Mouse (Mus musculus) neural tube, embryonic 13.5 days (tissue): ENCODE measurements at regions not wholly inside any gene's neighbourhood (a gene's known extent, or its start where the extent isn't known, plus 50 kb on each side); places are given as distances from the start of the nearest gene placed in this dataset.

Experiments used
- ATAC-seq: fragments of 200-750 bp; cut with Nextera tagmentation; 2 replicates; pipeline ENCODE4 v1.8.0; 2017; ENCODE audit warnings: low read depth, mild to moderate bottlenecking, moderate TSS enrichment, moderate library complexity
- H3K27ac ChIP-seq: fragments of 300-500 bp; sonication (generic); replicated peaks from 2 replicates; pipeline ENCODE4 v1.5.1; 2015; ENCODE audit warnings: moderate library complexity, mild to moderate bottlenecking, inconsistent platforms
- H3K27me3 ChIP-seq: fragments of 300-500 bp; sonication (generic); 2 replicates; pipeline ENCODE4 v1.6.1; 2015; ENCODE audit warnings: mild to moderate bottlenecking, inconsistent platforms
- H3K36me3 ChIP-seq: fragments of 300-500 bp; sonication (generic); 2 replicates; pipeline ENCODE4 v1.6.1; 2015; ENCODE audit warnings: mild to moderate bottlenecking, inconsistent platforms
- H3K4me1 ChIP-seq: fragments of 300-500 bp; sonication (generic); replicated peaks from 2 replicates; pipeline ENCODE4 v1.6.1; 2015; ENCODE audit warnings: inconsistent platforms
- H3K4me2 ChIP-seq: fragments of 300-500 bp; sonication (generic); 2 replicates; pipeline ENCODE4 v1.6.1; 2015; ENCODE audit warnings: inconsistent platforms, mild to moderate bottlenecking, moderate library complexity
- H3K4me3 ChIP-seq: fragments of 300-500 bp; sonication (generic); 2 replicates; pipeline ENCODE4 v1.5.1; 2015; ENCODE audit warnings: mild to moderate bottlenecking, inconsistent platforms
- H3K9ac ChIP-seq: fragments of 300-500 bp; sonication (generic); 2 replicates; pipeline ENCODE4 v1.6.1; 2015; ENCODE audit warnings: moderate library complexity, mild to moderate bottlenecking, inconsistent platforms
- H3K9me3 ChIP-seq: fragments of 300-500 bp; sonication (generic); 2 replicates; pipeline ENCODE4 v1.6.1; 2016; ENCODE audit warnings: inconsistent platforms
- WGBS: fragments of 180-500 bp; shearing (Covaris S2); methylation state at CpG from one replicate; pipeline ENCODE4 v1.1.7; 2015; 5-methylcytosine and 5-hydroxymethylcytosine counted together

DNA sequence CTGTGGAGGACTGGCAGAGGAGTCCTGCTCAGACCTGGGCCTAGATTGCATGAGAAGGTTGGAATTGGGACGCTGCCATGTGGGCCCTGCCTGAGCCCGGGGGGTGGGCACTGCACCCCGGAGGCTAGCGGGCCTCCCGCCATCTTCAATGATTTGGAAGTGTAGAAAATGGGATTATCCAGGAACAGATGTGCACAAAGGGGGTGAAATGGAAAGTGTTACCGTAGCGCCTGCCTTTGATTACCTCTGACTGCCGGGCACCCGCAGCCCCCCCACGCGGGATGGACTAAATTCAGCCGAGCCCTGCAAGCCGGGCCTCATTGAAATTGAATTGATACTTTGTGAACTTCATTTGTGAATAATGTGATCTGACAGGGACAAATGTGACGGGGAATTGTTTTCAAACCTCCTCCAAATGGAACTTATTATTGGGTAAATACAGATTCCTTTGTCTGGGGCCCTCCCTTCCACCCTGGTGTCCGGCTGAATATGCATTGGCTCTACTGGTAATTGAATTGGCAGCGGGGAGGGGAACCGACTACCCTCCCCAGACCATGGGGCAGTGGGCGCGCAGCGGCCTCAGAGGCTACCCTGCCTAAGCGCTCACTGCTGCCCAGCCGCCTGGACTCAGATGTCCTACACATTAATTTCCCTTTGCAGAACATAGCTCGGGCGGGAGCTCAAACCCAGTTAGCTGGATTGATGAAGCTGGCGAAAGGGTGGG is 77.9 kb upstream of the Nkx1-1 start:
- no peak overlapping the region for H3K27ac ChIP-seq
- peak overlapping the region; percentile 22 for H3K9ac ChIP-seq
- peaks cover 86% of the 10 kb centered on the region for H3K27me3 ChIP-seq
- peak overlapping the region; percentile 6; the same call in 1 of the 2 replicates for H3K4me3 ChIP-seq
- 38% methylated on average over 25 of the region's 25 CpGs for WGBS
- H3K36me3 ChIP-seq: no peaks in the 10 kb centered on the region
- peaks cover 15% of the 10 kb centered on the region for H3K4me1 ChIP-seq
- H3K4me2 ChIP-seq: peak overlapping the region; percentile 43
- no peaks in the 10 kb centered on the region for H3K9me3 ChIP-seq
- ATAC-seq: 0 out of 2 replicates have a peak, but pooled peaks have one; percentile 13

GRCm38 (mm10) chr5:33505786-33506185 is 72.0 kb upstream of the Nkx1-1 start:
- H3K4me3 ChIP-seq: no peak overlapping the region
- H3K4me2 ChIP-seq: no peak overlapping the region
- H3K27ac ChIP-seq: no peak overlapping the region
- peaks cover 93% of the 10 kb centered on the region for H3K27me3 ChIP-seq
- no peaks in the 10 kb centered on the region for H3K9me3 ChIP-seq
- H3K4me1 ChIP-seq: peaks cover 31% of the 10 kb centered on the region
- no peaks in the 10 kb centered on the region for H3K36me3 ChIP-seq
- 17% methylated on average over 13 of the region's 13 CpGs for WGBS
- ATAC-seq: no peak
- H3K9ac ChIP-seq: no peak overlapping the region

- no peak overlapping the region for H3K4me3 ChIP-seq
- no peak overlapping the region for H3K27ac ChIP-seq
- ATAC-seq: no peak
- peaks cover 94% of the 10 kb centered on the region for H3K27me3 ChIP-seq
- 0 out of 2 replicates have a peak overlapping the region, but pooled peaks have one; percentile 41 for H3K9ac ChIP-seq
- WGBS: 20% methylated on average over 23 of the region's 23 CpGs
- H3K36me3 ChIP-seq: no peaks in the 10 kb centered on the region
- H3K9me3 ChIP-seq: no peaks in the 10 kb centered on the region
- peak overlapping the region; percentile 18 for H3K4me2 ChIP-seq
- peaks cover 32% of the 10 kb centered on the region for H3K4me1 ChIP-seq
These were observed 68.1 kb upstream of the Nkx1-1 start for GRCm38 (mm10) chr5:33501735-33502495.

DNA sequence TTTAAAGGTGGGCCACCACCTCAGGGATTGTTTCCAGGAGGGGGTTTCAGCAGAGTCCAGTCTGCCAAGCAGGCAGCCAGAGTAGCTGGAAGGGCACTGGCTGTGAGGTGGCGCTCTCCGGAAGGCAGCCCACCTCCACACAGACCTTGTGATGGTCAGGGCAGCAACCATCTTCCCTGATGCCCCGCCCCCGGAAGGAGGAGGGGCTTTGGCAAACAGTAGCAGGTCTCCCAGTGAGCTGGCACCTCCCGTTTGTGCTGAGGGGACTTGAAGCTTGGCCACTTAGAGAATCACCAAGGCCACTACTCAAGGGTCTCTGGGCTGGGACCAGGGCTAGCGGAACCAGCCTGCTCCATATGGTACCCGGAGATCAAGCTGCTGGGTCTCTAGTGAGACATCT is 67.4 kb upstream of the Nkx1-1 start:
- Histone ChIP-seq H3K4me2 (no peak overlapping the region), H3K4me3 (no peak overlapping the region), H3K4me1 (peaks cover 31% of the 10 kb centered on the region), H3K9me3 (no peaks in the 10 kb centered on the region), H3K27me3 (peaks cover 94% of the 10 kb centered on the region), H3K9ac (0 out of 2 replicates have a peak overlapping the region, but pooled peaks have one; percentile 41), H3K36me3 (no peaks in the 10 kb centered on the region), H3K27ac (no peak overlapping the region)
- WGBS: 43% methylated on average over 7 of the region's 7 CpGs
- ATAC-seq: 0 out of 2 replicates have a peak, but pooled peaks have one; percentile 21

GRCm38 (mm10) chr5:33495900-33496529 is 62.2 kb upstream of the Nkx1-1 start:
- peaks cover 21% of the 10 kb centered on the region for H3K4me1 ChIP-seq
- H3K4me3 ChIP-seq: no peak overlapping the region
- peaks cover 82% of the 10 kb centered on the region for H3K27me3 ChIP-seq
- no peaks in the 10 kb centered on the region for H3K9me3 ChIP-seq
- no peak overlapping the region for H3K4me2 ChIP-seq
- WGBS: 10% methylated on average over 6 of the region's 6 CpGs
- peak; percentile 80 for ATAC-seq
- no peaks in the 10 kb centered on the region for H3K36me3 ChIP-seq
- no peak overlapping the region for H3K9ac ChIP-seq
- no peak overlapping the region for H3K27ac ChIP-seq

GRCm38 (mm10) chr5:33495276-33495675 is 61.5 kb upstream of the Nkx1-1 start:
- no peak overlapping the region for H3K4me2 ChIP-seq
- H3K27me3 ChIP-seq: peaks cover 82% of the 10 kb centered on the region
- H3K4me1 ChIP-seq: peaks cover 17% of the 10 kb centered on the region
- H3K27ac ChIP-seq: no peak overlapping the region
- no peaks in the 10 kb centered on the region for H3K9me3 ChIP-seq
- no peak overlapping the region for H3K9ac ChIP-seq
- ATAC-seq: no peak
- H3K36me3 ChIP-seq: no peaks in the 10 kb centered on the region
- 7% methylated on average over 6 of the region's 6 CpGs for WGBS
- no peak overlapping the region for H3K4me3 ChIP-seq

DNA sequence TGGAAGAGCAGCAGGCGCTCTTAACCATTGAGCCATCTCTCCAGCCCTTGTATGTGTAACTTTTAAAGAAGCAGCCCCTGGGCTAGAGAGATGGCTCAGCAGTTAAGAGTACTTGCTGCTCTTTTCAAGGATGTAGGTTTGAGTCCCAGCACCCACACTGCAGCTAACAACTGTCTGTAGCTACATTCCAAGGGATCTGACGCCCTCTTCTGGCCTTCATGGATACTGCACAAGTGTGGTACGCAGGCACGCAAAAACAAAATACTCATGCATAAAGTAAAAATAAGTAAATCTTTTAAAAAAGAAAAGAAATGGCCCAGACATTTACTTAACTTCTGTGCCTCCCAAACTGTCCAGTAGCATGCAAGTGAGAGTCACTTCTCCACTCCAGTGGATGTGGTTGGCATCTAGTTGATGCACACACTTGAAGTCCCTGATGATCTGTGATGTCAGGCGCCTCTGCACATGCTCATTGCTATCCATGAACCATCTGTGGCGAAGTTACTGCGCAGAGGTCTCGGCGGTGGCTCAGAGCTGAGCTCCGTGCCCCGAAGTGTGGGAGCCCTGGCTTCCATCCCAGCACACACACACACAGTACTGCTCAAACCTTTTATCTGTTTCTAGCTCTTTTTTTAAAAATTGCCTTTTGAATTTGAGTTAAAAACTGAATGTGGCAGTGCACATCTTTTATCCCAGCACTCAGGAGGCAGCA is 59.0 kb upstream of the Nkx1-1 start:
- H3K9ac ChIP-seq: no peak overlapping the region

DNA sequence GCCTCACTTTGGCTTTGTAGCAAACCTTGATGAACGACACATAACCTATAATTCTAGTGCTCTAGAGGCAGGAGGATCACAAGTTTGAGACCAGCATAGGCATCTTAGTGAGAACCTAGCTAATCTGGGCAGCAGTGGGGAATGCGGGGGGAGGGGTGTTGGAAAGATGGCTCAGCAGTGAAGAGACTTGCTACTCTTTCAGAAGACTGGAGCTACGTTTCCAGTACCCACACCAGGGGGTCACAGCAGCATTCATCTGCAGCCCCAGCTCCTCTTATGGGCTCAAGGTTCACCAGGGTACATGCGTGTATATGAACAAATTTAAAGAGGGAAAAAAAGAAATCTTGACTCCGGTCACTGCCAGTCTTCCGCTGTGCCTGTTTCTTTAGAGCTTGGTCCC is 55.5 kb upstream of the Nkx1-1 start:
- Histone ChIP-seq H3K27ac (no peak overlapping the region), H3K4me2 (no peak overlapping the region), H3K36me3 (no peaks in the 10 kb centered on the region), H3K9me3 (no peaks in the 10 kb centered on the region), H3K4me3 (no peak overlapping the region), H3K9ac (no peak overlapping the region), H3K27me3 (peaks cover 85% of the 10 kb centered on the region), H3K4me1 (peaks cover 15% of the 10 kb centered on the region)
- WGBS: 82% methylated on average over 6 of the region's 6 CpGs
- ATAC-seq: no peak

More for the DNA sequence above, 59.0 kb upstream of the Nkx1-1 start:
- Histone ChIP-seq H3K27ac (no peak overlapping the region), H3K4me1 (peaks cover 27% of the 10 kb centered on the region), H3K27me3 (peaks cover 81% of the 10 kb centered on the region), H3K4me2 (no peak overlapping the region), H3K4me3 (no peak overlapping the region), H3K9me3 (no peaks in the 10 kb centered on the region), H3K36me3 (no peaks in the 10 kb centered on the region)
- no peak for ATAC-seq
- 91% methylated on average over 11 of the region's 11 CpGs for WGBS

DNA sequence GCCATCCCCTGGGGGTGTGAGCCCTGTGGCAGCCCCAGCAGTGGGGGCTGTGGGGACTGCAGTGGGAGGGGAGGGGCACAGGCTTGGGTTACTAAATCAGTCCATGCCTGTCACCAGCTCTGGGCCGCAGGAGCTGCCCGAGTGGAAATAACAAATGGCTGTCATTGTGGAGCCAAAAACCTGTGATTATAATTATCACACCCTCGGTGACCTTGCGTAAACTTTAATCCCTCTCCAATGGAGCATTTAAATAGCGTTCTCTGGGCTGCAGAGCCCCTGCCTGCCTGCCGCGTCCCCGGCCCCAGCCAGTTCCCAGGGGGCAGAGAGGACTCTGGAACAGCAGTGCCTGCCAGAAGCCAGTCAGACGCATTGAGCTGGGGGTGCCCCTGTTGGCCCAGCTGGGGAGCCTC is 54.4 kb upstream of the Nkx1-1 start:
- H3K27ac ChIP-seq: no peak overlapping the region
- no peak for ATAC-seq
- peaks cover 15% of the 10 kb centered on the region for H3K4me1 ChIP-seq
- 5% methylated on average over 9 of the region's 9 CpGs for WGBS
- no peak overlapping the region for H3K4me3 ChIP-seq
- no peaks in the 10 kb centered on the region for H3K9me3 ChIP-seq
- peaks cover 89% of the 10 kb centered on the region for H3K27me3 ChIP-seq
- no peak overlapping the region for H3K4me2 ChIP-seq
- no peak overlapping the region for H3K9ac ChIP-seq
- H3K36me3 ChIP-seq: no peaks in the 10 kb centered on the region

GRCm38 (mm10) chr5:33485765-33486164 is 52.0 kb upstream of the Nkx1-1 start:
- no peak overlapping the region for H3K4me2 ChIP-seq
- no peak overlapping the region for H3K4me3 ChIP-seq
- whole genome bisulfite sequencing: 53% methylated on average over 15 of the region's 15 CpGs
- peaks cover 87% of the 10 kb centered on the region for H3K27me3 ChIP-seq
- H3K4me1 ChIP-seq: peaks cover 23% of the 10 kb centered on the region
- no peak overlapping the region for H3K27ac ChIP-seq
- H3K9ac ChIP-seq: no peak overlapping the region
- H3K9me3 ChIP-seq: no peaks in the 10 kb centered on the region
- H3K36me3 ChIP-seq: no peaks in the 10 kb centered on the region
- ATAC-seq: no peak
